Mouse (Mus musculus) embryo, embryonic 10 days (tissue): ENCODE data around the gene Olfr213.
"Not testable (repeated sequence)": the region's sequence is repeated elsewhere in the genome, so short reads cannot be mapped to it uniquely, and the experiment has no call there.

Experiments
- DNase-seq: peaks from one replicate; pipeline ENCODE4 v3.0.0-alpha.2; 2015; ENCODE audit warnings: low spot score

Gene Olfr213

GRCm38 (mm10) chr6:116538156-116538555 is at the start of gene Olfr213:
Olfr213 (plus strand) TSS chr6:116538456.
- DNase-seq, result no peak

DNA sequence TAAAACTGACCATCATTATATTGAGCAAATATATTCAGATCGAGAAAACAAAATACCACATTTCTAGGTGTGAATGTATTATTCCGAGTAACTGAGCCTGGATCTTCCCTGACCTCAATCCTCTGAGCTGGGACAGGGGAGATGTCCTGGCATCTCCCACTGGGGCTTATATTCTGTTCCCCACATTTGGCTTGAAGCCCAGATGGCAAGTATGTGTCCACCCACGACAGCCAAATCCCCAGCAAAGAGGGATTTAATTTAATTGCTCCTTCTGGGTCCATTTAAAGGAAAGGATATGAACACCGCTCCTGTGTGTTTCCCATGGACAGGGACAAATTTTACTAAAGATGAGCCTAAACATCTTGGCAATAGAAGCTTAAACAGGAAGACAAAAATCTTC is 49.5 kb upstream of the Olfr213 start, which contains the start of gene Olfr211:
TSS of gene Olfr211 (plus strand) at position 301 of the 400 bp plus-strand sequence.
- DNase-seq, result no peak

GRCm38 (mm10) chr6:116493742-116494141 is 44.5 kb upstream of the Olfr213 start:
- DNase-seq, result no peak

GRCm38 (mm10) chr6:116495960-116496359 is 42.3 kb upstream of the Olfr213 start:
- no peak for DNase-seq

GRCm38 (mm10) chr6:116506302-116507003 is 31.8 kb upstream of the Olfr213 start, which contains the start of gene Olfr212:
Olfr212 (plus strand) TSS chr6:116506516.
- not testable (repeated sequence) for DNase-seq

DNA sequence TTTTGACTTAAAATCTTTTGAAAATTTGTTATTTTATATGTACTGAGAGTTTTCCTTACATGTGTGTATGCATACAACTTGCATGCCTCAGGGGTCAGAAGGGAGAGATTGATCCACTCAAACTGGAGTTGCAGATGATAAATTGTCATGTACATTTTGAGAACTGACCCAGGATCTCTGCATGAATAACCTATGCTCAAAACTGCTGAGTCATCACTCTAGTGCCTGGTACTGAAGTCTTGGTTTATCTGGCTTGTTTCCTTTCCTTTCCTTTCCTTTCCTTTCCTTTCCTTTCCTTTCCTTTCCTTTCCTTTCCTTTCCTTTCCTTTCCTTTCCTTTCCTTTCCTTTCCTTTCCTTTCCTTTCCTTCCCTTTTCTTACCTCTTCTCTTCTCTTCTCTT is 23.4 kb upstream of the Olfr213 start:
- no peak for DNase-seq

DNA sequence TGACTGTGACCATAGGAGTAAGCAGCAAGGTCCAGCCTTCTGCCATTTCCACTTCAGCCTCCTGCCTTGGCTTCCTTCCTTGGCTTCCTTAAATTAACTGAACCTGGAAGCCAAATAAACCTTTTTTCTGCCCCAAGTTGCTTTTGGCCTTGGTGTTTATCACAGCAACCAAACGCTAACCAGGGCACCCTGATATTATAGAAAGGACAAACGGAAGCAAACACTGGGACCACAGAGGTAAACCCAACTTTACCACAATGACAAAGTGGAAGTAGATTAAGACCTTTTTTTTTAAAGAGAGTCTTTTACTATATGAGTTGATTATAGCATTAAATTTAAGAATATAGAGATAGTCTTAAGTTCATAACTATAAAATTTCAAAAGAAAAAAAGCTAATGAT is 4.2 kb downstream of the Olfr213 start:
- no peak for DNase-seq

DNA sequence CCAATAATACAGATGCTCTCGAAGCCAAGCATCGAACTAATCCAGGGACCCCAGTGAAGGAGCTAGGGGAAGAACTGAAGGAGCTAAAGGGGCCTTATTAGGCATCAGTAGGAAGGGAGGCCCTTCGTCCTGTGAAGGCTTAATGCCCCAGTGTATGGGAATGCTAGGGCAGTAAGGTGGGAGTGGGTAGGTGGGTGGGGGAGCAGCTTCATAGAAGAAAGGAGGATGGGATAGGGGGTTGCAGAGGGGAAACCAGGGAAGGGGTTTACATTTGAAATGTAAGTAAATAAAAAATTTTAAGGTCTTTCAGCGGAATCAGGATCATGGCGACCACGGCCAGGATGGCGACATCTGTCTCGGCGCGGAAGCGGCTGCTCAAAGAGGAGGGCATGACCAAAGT is 12.6 kb downstream of the Olfr213 start, which contains the start of gene Gm5580:
TSS of gene Gm5580 (plus strand) at position 301 of the 400 bp plus-strand sequence.
- DNase-seq, result not testable (repeated sequence)

GRCm38 (mm10) chr6:116553935-116554334 is 15.7 kb downstream of the Olfr213 start, which contains the start of gene Olfr214:
Olfr214 (plus strand) TSS chr6:116554235.
- DNase-seq, result no peak

DNA sequence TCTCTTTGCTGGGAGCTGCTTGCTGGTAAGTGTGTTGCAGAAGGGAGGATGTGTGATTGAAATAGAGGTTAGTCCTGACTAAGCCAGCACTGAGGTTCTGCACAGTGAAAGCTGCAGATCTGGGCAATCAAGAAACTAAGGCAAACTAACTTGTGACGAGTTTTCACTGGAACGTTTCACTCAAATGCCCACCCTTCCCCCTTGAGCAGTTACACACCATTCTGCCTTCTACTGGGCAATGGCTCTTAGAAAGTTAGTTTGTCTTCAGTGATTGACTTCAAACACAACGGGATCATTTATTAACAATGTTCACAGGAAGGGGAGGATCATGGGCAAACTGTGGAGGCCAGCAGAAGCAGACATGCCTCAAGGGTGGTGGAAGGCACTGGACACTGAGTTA is 16.7 kb downstream of the Olfr213 start:
- no peak for DNase-seq

DNA sequence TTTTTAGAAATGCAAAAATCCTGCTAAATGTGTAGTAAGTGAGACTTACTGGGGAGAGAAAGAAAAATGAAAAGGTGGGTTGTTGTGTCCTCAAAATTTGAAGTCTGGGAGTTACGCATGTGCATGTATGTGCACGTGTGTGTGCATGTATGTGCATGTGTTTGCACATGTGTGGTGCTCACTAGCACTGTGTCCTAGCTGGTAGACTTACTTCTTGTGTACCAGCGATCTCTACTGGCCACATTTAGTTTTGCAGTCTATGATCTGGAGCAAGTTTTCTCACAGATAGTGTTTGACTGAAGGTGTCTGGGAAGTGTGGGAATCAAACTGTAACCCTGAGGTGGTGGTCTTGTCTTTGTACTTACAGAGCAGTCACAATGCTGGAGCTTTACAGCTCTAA is 31.6 kb downstream of the Olfr213 start:
- peak; percentile 74 for DNase-seq

GRCm38 (mm10) chr6:116584095-116584494 is 45.8 kb downstream of the Olfr213 start, which contains the start of gene Olfr215:
Olfr215 (minus strand) TSS chr6:116584195.
- no peak for DNase-seq
